Mouse (Mus musculus) heart, postnatal 0 days (tissue): ENCODE results near the gene 1190005I06Rik. TPM values are rescaled to one million over a fixed set of nuclear protein-coding genes. Genes with fewer than 3 reads are reported as not detected.
"Not testable (repeated sequence)": the region's sequence is repeated elsewhere in the genome, so short reads cannot be mapped to it uniquely, and the experiment has no call there.

ENCODE experiments used
- ATAC-seq: fragments of 200-750 bp; cut with Nextera tagmentation; 2 replicates; pipeline ENCODE4 v1.8.0; 2017; ENCODE audit warnings: low read depth, moderate number of reproducible peaks, moderate library complexity; ENCODE audit not compliant: insufficient read depth
- DNase-seq: peaks from one replicate; pipeline ENCODE4 v3.0.0-alpha.2; 2016; ENCODE audit warnings: low spot score
- H3K27ac ChIP-seq: fragments of 300-500 bp; sonication (generic); 2 replicates; pipeline ENCODE4 v1.5.1; 2014; ENCODE audit warnings: low read depth, mild to moderate bottlenecking
- H3K27me3 ChIP-seq: fragments of 300-500 bp; sonication (generic); 2 replicates; pipeline ENCODE4 v1.6.1; 2014; ENCODE audit warnings: low read length, mixed read lengths; ENCODE audit not compliant: control insufficient read depth, insufficient read depth
- H3K36me3 ChIP-seq: fragments of 300-500 bp; sonication (generic); replicated peaks from 2 replicates; pipeline ENCODE4 v1.6.1; 2014; ENCODE audit warnings: low read length, mixed read lengths; ENCODE audit not compliant: control insufficient read depth, insufficient read depth
- H3K4me1 ChIP-seq: fragments of 300-500 bp; sonication (generic); 2 replicates; pipeline ENCODE4 v1.6.1; 2014; ENCODE audit warnings: antibody characterized with exemption; ENCODE audit not compliant: control insufficient read depth, insufficient read depth
- H3K4me2 ChIP-seq: fragments of 300-500 bp; sonication (generic); 2 replicates; pipeline ENCODE4 v1.6.1; 2014; ENCODE audit warnings: low read depth, mild to moderate bottlenecking, low read length, moderate library complexity
- H3K4me3 ChIP-seq: fragments of 300-500 bp; sonication (generic); 2 replicates; pipeline ENCODE4 v1.5.1; 2014; ENCODE audit warnings: low read depth, low read length
- H3K9ac ChIP-seq: fragments of 300-500 bp; sonication (generic); replicated peaks from 2 replicates; pipeline ENCODE4 v1.6.1; 2014; ENCODE audit warnings: low read depth, low read length, mixed read lengths
- H3K9me3 ChIP-seq: fragments of 300-500 bp; sonication (generic); replicated peaks from 2 replicates; pipeline ENCODE4 v1.6.1; 2016; ENCODE audit warnings: low read length; ENCODE audit not compliant: control insufficient read depth
- CTCF ChIP-seq: IDR thresholded peaks from 2 replicates; pipeline ENCODE4 v1.5.1; 2016; ENCODE audit warnings: antibody characterized with exemption, control low read depth, low read depth
- EP300 ChIP-seq: IDR thresholded peaks from 2 replicates; pipeline ENCODE4 v1.6.1; 2016; ENCODE audit warnings: antibody characterized with exemption, low read depth
- WGBS: fragments of 180-500 bp; shearing (Covaris S2); extraction: QIAGEN DNeasy Blood & Tissue Kit; methylation state at CpG from one replicate; pipeline ENCODE4 v1.1.7; 2014; 5-methylcytosine and 5-hydroxymethylcytosine counted together
- polyA plus RNA-seq: library from polyadenylated mRNA; unstranded; fragments of >200 nt; fragmentation: Nextera tagmentation; extraction: Ambion mirVana; gene quantifications from 2 replicates; pipeline ENCODE4 v1.2.1, GENCODE M21; 2015
- total RNA-seq: library from RNA; depleted of rRNA; stranded (reverse); fragments of >200 nt; gene quantifications from 2 replicates; pipeline ENCODE4 v1.2.3, GENCODE M21; 2014; ENCODE audit warnings: low replicate concordance

1190005I06Rik gene
- total and polyA plus RNA-seq, 2 experiments from 2014 or later = 0.80 to 9.3 TPM

DNA sequence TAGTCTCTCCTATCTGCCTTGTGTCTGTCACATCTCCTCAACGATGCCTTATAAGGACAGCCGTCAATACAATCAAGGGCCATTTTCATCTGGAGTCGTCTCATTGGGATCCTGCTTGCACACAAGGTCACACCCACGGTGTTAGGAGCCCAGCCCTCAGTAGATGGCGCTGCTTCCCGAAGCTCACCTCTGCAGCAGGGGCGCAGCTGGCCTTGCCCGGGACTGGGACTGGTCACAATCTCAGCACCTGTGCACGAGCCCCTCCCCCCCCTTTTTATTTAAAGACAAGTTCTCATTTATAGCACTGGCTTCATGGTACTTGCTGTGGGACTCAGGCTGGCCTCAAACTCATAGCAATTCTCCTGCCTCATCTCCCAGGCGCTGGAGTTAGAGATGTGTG is 36.2 kb upstream of the 1190005I06Rik start:
- peak; percentile 72 for ATAC-seq

DNA sequence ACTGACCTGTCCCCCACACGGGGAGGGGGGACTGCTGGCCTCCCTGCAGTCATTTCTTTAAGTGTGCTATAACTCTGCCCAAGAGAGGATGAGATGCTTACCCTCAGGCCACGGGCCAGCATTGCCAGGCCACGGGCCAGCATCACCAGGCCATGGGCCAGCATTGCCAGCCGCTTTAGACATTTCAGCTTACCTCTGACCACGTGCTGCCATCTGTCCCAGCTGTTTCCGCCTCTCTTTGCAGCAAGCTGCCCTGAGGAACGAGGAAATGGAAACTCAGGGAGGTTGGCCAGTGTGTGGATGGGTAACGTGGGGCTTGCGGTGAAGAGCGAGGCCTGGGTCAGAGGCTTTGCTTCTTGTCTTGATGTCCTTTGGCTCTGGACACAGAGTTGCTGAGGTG is 33.7 kb upstream of the 1190005I06Rik start:
- WGBS = 61% methylated on average over 10 of the region's 10 CpGs
- ATAC-seq = no peak
- DNase-seq = no peak
- H3K4me1 ChIP-seq = no peaks in the 10 kb centered on the region
- 0 out of 2 replicates have a peak, but pooled peaks cover 11% of the 10 kb centered on the region for H3K36me3 ChIP-seq
- no peak overlapping the region for H3K9ac ChIP-seq
- TF ChIP-seq EP300 (no peak), CTCF (no peak)
- no peak overlapping the region for H3K27ac ChIP-seq
- H3K9me3 ChIP-seq = no peaks in the 10 kb centered on the region
- H3K4me3 ChIP-seq = no peak overlapping the region
- no peak overlapping the region for H3K4me2 ChIP-seq
- H3K27me3 ChIP-seq = 0 out of 2 replicates have a peak, but pooled peaks cover 7% of the 10 kb centered on the region

More for the DNA sequence above, 36.2 kb upstream of the 1190005I06Rik start:
- peak; percentile 60 for DNase-seq
- H3K27me3 ChIP-seq = 0 out of 2 replicates have a peak, but pooled peaks cover 7% of the 10 kb centered on the region
- H3K4me3 ChIP-seq = no peak overlapping the region
- TF ChIP-seq EP300 (no peak), CTCF (peak; percentile 83)
- H3K27ac ChIP-seq = no peak overlapping the region
- H3K9ac ChIP-seq = no peak overlapping the region
- no peaks in the 10 kb centered on the region for H3K4me1 ChIP-seq
- no peak overlapping the region for H3K4me2 ChIP-seq
- whole genome bisulfite sequencing = 12% methylated on average over 10 of the region's 10 CpGs
- no peaks in the 10 kb centered on the region for H3K36me3 ChIP-seq
- no peaks in the 10 kb centered on the region for H3K9me3 ChIP-seq

GRCm38 (mm10) chr8:120680405-120680804 is 33.0 kb upstream of the 1190005I06Rik start:
- not testable (repeated sequence) for H3K9me3 ChIP-seq, H3K27ac ChIP-seq, H3K9ac ChIP-seq, ATAC-seq, DNase-seq, H3K4me3 ChIP-seq, H3K4me2 ChIP-seq, H3K27me3 ChIP-seq, H3K4me1 ChIP-seq
- H3K36me3 ChIP-seq = peaks cover 18% of the 10 kb centered on the region; the same call in 1 of the 2 replicates
- 50% methylated on average over 7 of the region's 7 CpGs for WGBS
- TF ChIP-seq CTCF = peak; percentile 64

- H3K4me1 ChIP-seq = no peaks in the 10 kb centered on the region
- H3K4me3 ChIP-seq = no peak overlapping the region
- DNase-seq (no peak), ATAC-seq (no peak)
- 24% methylated on average over 11 of the region's 11 CpGs for WGBS
- 0 out of 2 replicates have a peak, but pooled peaks cover 7% of the 10 kb centered on the region for H3K27me3 ChIP-seq
- H3K4me2 ChIP-seq = no peak overlapping the region
- H3K36me3 ChIP-seq = peaks cover 18% of the 10 kb centered on the region; the same call in 1 of the 2 replicates
- TF ChIP-seq EP300 (no peak), CTCF (no peak)
- no peak overlapping the region for H3K9ac ChIP-seq
- H3K9me3 ChIP-seq = no peaks in the 10 kb centered on the region
- H3K27ac ChIP-seq = no peak overlapping the region
Observed at GRCm38 (mm10) chr8:120679629-120680387, 32.4 kb upstream of the 1190005I06Rik start.

DNA sequence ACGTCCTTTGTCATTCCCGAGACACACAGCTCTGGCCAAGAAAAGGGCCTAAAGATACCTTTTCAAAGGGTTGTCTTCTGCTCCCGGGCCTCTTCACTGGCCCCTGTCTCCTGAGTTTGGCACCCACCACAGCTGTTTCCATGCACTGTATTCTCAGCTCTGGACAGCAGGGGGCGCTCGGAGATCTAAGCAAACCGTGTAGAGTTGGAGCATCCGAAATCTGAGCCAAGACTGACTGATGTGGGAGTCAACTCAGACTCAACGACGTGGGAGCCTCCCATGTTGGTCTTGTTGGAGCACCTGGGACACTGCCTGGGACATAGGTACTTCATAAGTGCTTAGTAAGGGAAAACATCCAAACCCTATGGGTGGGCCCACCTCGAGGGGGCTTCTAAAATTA is 31.0 kb upstream of the 1190005I06Rik start:
- no peak overlapping the region for H3K4me3 ChIP-seq
- 11% methylated on average over 10 of the region's 10 CpGs for WGBS
- H3K27ac ChIP-seq = no peak overlapping the region
- H3K27me3 ChIP-seq = 0 out of 2 replicates have a peak, but pooled peaks cover 7% of the 10 kb centered on the region
- no peak overlapping the region for H3K4me2 ChIP-seq
- TF ChIP-seq EP300 (no peak), CTCF (peak; percentile 97)
- ATAC-seq (peak; percentile 61), DNase-seq (peak; percentile 76)
- H3K36me3 ChIP-seq = peaks cover 27% of the 10 kb centered on the region
- no peak overlapping the region for H3K9ac ChIP-seq
- H3K9me3 ChIP-seq = no peaks in the 10 kb centered on the region
- H3K4me1 ChIP-seq = no peaks in the 10 kb centered on the region

GRCm38 (mm10) chr8:120675718-120676117 is 28.3 kb upstream of the 1190005I06Rik start:
- DNase-seq (no peak), ATAC-seq (no peak)
- Histone ChIP-seq H3K4me2 (no peak overlapping the region), H3K4me1 (0 out of 2 replicates have a peak, but pooled peaks cover 2% of the 10 kb centered on the region), H3K27me3 (0 out of 2 replicates have a peak, but pooled peaks cover 4% of the 10 kb centered on the region), H3K36me3 (peaks cover 54% of the 10 kb centered on the region), H3K9me3 (no peaks in the 10 kb centered on the region), H3K4me3 (no peak overlapping the region), H3K9ac (no peak overlapping the region), H3K27ac (no peak overlapping the region)
- WGBS = 62% methylated on average over 8 of the region's 8 CpGs
- TF ChIP-seq EP300 = no peak
- no peak for TF ChIP-seq CTCF
